Mouse (Mus musculus) ES-E14 (cell line): Measurements from ENCODE around the gene Txn1. TPM values are rescaled to one million over a fixed set of nuclear protein-coding genes. Genes with fewer than 3 reads are reported as not detected.

Experiments used
- DNase-seq: peaks from one replicate; pipeline ENCODE4 v3.0.0-alpha.2; 2013; ENCODE audit warnings: low read depth, low spot score
- H3K27ac ChIP-seq: 2 replicates; pipeline ENCODE4 v1.5.1; 2012; ENCODE audit warnings: low read depth, mild to moderate bottlenecking, low read length, moderate library complexity, mixed read lengths; ENCODE audit not compliant: poor library complexity, insufficient read depth, severe bottlenecking
- H3K36me3 ChIP-seq: 2 replicates; pipeline ENCODE4 v1.6.1; 2012; ENCODE audit warnings: mild to moderate bottlenecking, low read length, moderate library complexity, mixed read lengths; ENCODE audit not compliant: control insufficient read depth, poor library complexity, insufficient read depth, severe bottlenecking
- H3K4me1 ChIP-seq, 2 experiments: fragments of 150-350 bp in 1 of 2; sonication (generic) in 1 of 2; 2 replicates each; pipeline ENCODE4 v1.6.1; 2012; ENCODE audit warnings: low read length in 2 of 2, mild to moderate bottlenecking in 1 of 2, mixed read lengths in 1 of 2; ENCODE audit not compliant: control insufficient read depth in 2 of 2, insufficient read depth in 2 of 2, poor library complexity in 1 of 2
- H3K4me3 ChIP-seq, 2 experiments: fragments of 150-350 bp in 1 of 2; sonication (generic) in 1 of 2; 2 replicates each; pipeline ENCODE4 v1.5.1; 2012; ENCODE audit warnings: low read length in 2 of 2, low read depth in 1 of 2, mild to moderate bottlenecking in 1 of 2, mixed read lengths in 1 of 2; ENCODE audit not compliant: insufficient read depth in 1 of 2, poor library complexity in 1 of 2, severe bottlenecking in 1 of 2
- H3K9ac ChIP-seq: 2 replicates; pipeline ENCODE4 v1.6.1; 2012; ENCODE audit warnings: low read depth, mild to moderate bottlenecking, low read length, mixed read lengths; ENCODE audit not compliant: poor library complexity, insufficient read depth, severe bottlenecking
- H3K9me3 ChIP-seq: fragments of 150-350 bp; sonication (generic); 2 replicates; pipeline ENCODE4 v1.6.1; 2012; ENCODE audit warnings: low read depth, mild to moderate bottlenecking, low read length; ENCODE audit not compliant: control insufficient read depth, insufficient read depth
- CHD2 ChIP-seq: IDR thresholded peaks from 2 replicates; pipeline ENCODE4 v1.6.1; 2014; ENCODE audit warnings: mild to moderate bottlenecking, low read depth, low read length, inconsistent platforms
- HCFC1 ChIP-seq: IDR thresholded peaks from 2 replicates; pipeline ENCODE4 v1.6.1; 2012; ENCODE audit warnings: low read length, inconsistent platforms, borderline replicate concordance; ENCODE audit not compliant: insufficient read depth
- MAFK ChIP-seq: IDR thresholded peaks from 2 replicates; pipeline ENCODE4 v1.6.1; 2014; ENCODE audit warnings: mild to moderate bottlenecking, low read depth, low read length, inconsistent platforms; ENCODE audit not compliant: insufficient read depth
- ZC3H11A ChIP-seq: IDR thresholded peaks from 2 replicates; pipeline ENCODE4 v1.6.1; 2012; ENCODE audit warnings: low read depth, mild to moderate bottlenecking, inconsistent platforms, low read length, borderline replicate concordance
- ZNF384 ChIP-seq: IDR thresholded peaks from 2 replicates; pipeline ENCODE4 v1.6.1; 2012; ENCODE audit warnings: low read depth, low read length, inconsistent platforms
- in situ Hi-C, 2 experiments: fragments of 600-800 bp; cut with MboI; formaldehyde crosslinking; loops; one replicate each; pipeline ENCODE4 v1.15.1; 2025; ENCODE audit warnings: low sequenced_read_pairs in 2 of 2, inconsistent platforms in 1 of 2; ENCODE audit not compliant: unreplicated experiment in 2 of 2
- total RNA-seq: library from RNA; depleted of rRNA; stranded (reverse); fragments of 300-350 nt; gene quantifications from 2 replicates; pipeline ENCODE4 v1.2.3, GENCODE M21; 2012; rRNA removed

The Txn1 gene
- total RNA-seq, 1 experiment: 401 TPM

DNA sequence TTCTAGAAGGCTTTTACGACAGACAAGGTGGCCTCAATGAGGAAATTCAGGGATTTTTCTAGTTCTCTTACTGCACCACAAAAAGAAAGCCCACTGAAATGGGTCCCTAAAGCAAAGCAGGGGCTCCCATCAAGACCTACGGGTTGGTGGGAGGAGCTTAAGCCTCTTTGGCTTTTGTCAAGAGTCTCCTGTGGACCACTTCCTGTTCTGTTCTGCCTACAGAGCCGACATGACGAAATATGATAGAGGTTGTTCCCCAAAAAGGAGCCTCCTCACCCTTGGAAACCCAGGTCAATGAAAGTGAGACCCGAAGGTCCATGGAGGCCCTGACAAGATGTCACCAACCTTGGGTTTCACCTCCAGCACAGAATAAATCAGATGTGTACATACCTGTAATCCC lies 53.6 kb downstream of the Txn1 start:
- Histone ChIP-seq H3K4me3 (no peak overlapping the region), H3K27ac (no peak overlapping the region), H3K9ac (no peak overlapping the region), H3K4me1 (peaks cover 0 to 9% of the 10 kb centered on the region in 2 experiments; a peak in 1 of 4 replicates), H3K36me3 (no peaks in the 10 kb centered on the region), H3K9me3 (no peaks in the 10 kb centered on the region)
- no peak for DNase-seq
- in situ Hi-C loops: loop anchor here in 1 of 2 experiments (10.0 kb wide), 2 partner anchors 172 to 352 kb away; no protein-coding TSS in a partner anchor
- no peak for TF ChIP-seq HCFC1
- TF ChIP-seq ZC3H11A: no peak
- no peak for TF ChIP-seq CHD2
- TF ChIP-seq ZNF384: no peak

DNA sequence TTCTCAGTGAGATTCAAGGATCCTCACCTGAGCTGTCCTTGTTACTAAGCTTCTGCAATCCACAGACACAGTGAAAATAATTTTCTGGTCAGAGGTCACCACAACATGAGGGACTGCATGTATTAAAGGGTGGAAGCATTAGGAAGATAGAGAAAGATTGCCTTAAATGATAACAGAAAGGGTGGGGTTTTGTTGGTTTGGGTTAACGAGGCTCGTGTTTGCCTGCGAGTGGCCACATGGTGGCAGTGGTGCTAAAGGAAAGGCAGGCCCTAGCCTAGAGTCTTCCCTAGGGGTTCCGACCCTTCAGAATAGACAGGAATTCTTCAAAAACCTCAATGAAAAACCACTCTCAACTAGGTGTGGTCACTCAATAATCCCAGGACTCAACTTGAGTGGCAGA lies 55.0 kb downstream of the Txn1 start:
- peak; percentile 40 for DNase-seq
- Histone ChIP-seq H3K4me3 (no peak overlapping the region), H3K9me3 (no peaks in the 10 kb centered on the region), H3K9ac (no peak overlapping the region), H3K36me3 (no peaks in the 10 kb centered on the region), H3K27ac (no peak overlapping the region), H3K4me1 (peaks cover 0 to 9% of the 10 kb centered on the region in 2 experiments; a peak in 1 of 4 replicates)
- no peak for TF ChIP-seq HCFC1
- peak; percentile 94 for TF ChIP-seq ZC3H11A
- in situ Hi-C loops: loop anchor here in 1 of 2 experiments (10.0 kb wide), 2 partner anchors 174 to 354 kb away; no protein-coding TSS in a partner anchor

DNA sequence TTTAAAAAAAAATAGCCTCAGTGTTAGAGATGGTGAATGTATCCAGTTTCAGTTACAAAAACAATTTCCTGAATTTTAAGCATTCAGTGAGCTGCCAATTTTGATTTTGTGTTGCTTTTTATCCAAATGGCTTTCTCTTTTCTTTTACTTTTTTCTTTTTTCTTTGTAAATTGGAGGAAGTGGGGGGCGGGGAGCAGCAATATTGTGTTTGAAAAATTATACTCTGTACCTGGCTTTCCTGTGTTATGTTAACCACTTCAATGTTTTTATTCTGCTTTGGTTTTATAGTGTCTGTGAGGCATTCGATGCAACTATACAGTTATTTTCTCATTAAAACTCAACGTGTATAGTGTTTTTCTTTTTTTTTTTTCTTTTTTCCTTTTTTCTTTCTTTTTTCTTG lies 59.6 kb downstream of the Txn1 start:
- H3K36me3 ChIP-seq: peaks cover 3% of the 10 kb centered on the region
- no peak for DNase-seq
- H3K4me3 ChIP-seq: no peak overlapping the region
- TF ChIP-seq ZNF384: no peak
- no peak for TF ChIP-seq MAFK
- TF ChIP-seq ZC3H11A: no peak
- TF ChIP-seq CHD2: no peak
- TF ChIP-seq HCFC1: no peak
- no peaks in the 10 kb centered on the region for H3K4me1 ChIP-seq
- H3K27ac ChIP-seq: no peak overlapping the region
- H3K9ac ChIP-seq: no peak overlapping the region
- in situ Hi-C loops: loop anchor here in 1 of 2 experiments (25.0 kb wide), 1 partner anchor 234 kb away; no protein-coding TSS in a partner anchor
- no peaks in the 10 kb centered on the region for H3K9me3 ChIP-seq

DNA sequence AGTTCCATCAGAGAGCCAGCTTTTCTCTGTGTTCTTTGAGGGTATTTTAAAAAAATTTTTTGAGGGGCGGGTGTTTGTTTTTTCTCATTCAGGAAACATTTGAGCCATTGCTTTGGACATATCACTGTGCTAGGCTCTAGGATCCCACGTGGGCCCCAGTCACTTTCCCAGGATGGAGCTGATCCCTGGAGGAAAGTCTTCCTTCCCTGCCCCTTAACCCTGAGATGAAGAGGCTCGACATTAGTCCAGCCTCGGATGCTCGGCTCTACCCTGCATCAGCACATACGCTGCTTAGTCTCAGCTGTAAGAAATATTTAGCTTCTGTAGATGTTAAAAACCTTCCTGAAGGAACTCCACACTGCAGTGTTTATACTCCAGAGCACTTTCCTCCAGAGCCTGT lies 60.3 kb downstream of the Txn1 start:
- Histone ChIP-seq H3K36me3 (peaks cover 3% of the 10 kb centered on the region), H3K4me1 (no peaks in the 10 kb centered on the region), H3K9ac (no peak overlapping the region), H3K9me3 (no peaks in the 10 kb centered on the region), H3K27ac (no peak overlapping the region), H3K4me3 (no peak overlapping the region)
- DNase-seq: no peak
- no peak for TF ChIP-seq ZNF384
- no peak for TF ChIP-seq MAFK
- no peak for TF ChIP-seq HCFC1
- no peak for TF ChIP-seq ZC3H11A
- no peak for TF ChIP-seq CHD2
- in situ Hi-C loops: loop anchor here in 1 of 2 experiments (25.0 kb wide), 1 partner anchor 234 kb away; no protein-coding TSS in a partner anchor

DNA sequence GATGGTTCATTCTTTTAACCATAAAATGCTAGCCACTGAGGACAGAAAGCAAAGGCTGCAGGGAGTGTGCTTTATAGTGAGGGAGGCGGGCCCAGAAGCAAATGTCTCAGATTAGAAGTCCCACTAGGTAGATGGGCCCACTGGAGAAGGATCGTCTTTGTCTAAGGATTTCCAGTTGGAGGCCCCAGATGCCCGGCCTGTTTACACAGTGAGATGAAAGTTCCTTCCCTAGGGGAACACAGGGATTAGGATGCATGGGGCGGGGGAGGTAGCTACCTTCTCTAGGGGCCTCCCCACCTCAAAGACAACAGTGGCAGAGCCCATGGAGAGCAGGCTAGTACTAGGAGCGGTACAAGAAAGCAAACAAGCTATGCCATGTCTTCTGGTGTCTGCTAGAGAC lies 61.1 kb downstream of the Txn1 start:
- Histone ChIP-seq H3K9ac (no peak overlapping the region), H3K4me3 (no peak overlapping the region), H3K9me3 (no peaks in the 10 kb centered on the region), H3K36me3 (peaks cover 3% of the 10 kb centered on the region), H3K4me1 (no peaks in the 10 kb centered on the region), H3K27ac (no peak overlapping the region)
- TF ChIP-seq ZNF384 (no peak), HCFC1 (no peak), ZC3H11A (no peak), CHD2 (no peak)
- in situ Hi-C loops: loop anchor here in 1 of 2 experiments (25.0 kb wide), 1 partner anchor 233 kb away; no protein-coding TSS in a partner anchor
- DNase-seq: no peak

Other genes starting within 250 kb of the Txn1 start
- 29.0 and 35.7 TPM in 2 replicates for gene Akap2, start 238.8 kb downstream of the Txn1 start, total RNA-seq
- 0.27 and 0.74 TPM in 2 replicates for gene D630039A03Rik, start 40.1 kb downstream of the Txn1 start, total RNA-seq
- gene Txndc8, start 52.7 kb upstream of the Txn1 start, total RNA-seq: not detected in 2 replicates